Mouse (Mus musculus) liver, adult (tissue): ENCODE measurements at regions not wholly inside any gene's neighbourhood (a gene's known extent, or its start where the extent isn't known, plus 50 kb on each side); places are given as distances from the start of the nearest gene placed in this dataset.

Experiments used
- GATA4 ChIP-seq: IDR thresholded peaks from 2 replicates; pipeline ENCODE4 v1.6.1; 2014; ENCODE audit warnings: mild to moderate bottlenecking, low read length; ENCODE audit not compliant: insufficient replicate concordance

DNA sequence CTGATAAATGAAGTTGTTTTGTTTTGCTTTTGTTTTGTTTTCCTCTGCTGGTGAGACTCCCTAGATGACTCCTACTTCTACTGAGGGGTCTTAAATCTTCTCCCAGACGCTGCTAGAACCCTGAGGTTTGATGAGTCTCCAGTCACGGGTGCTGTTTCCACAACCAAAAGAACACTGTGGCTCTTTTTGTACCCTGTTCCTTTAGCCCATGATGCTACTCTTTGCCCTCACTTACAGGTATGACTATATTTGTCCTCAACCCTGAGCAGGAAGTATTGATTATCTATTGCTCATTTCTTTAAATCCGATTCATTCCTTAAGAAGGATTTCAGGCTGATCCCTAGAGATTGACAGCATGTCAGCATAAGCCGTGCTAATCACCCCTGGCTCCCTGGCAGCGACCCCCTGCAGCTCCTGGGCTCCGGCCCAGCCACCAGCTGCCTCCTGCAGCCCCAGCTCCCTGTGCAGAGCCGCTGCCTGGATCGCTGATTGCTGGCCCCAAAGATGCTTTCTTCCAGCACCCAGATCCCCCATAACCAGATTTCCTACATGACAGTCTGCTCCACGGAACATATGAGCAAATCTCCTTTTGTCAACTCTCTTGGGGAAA is 163.7 kb upstream of the Sox2 start:
- no peak for TF ChIP-seq GATA4

DNA sequence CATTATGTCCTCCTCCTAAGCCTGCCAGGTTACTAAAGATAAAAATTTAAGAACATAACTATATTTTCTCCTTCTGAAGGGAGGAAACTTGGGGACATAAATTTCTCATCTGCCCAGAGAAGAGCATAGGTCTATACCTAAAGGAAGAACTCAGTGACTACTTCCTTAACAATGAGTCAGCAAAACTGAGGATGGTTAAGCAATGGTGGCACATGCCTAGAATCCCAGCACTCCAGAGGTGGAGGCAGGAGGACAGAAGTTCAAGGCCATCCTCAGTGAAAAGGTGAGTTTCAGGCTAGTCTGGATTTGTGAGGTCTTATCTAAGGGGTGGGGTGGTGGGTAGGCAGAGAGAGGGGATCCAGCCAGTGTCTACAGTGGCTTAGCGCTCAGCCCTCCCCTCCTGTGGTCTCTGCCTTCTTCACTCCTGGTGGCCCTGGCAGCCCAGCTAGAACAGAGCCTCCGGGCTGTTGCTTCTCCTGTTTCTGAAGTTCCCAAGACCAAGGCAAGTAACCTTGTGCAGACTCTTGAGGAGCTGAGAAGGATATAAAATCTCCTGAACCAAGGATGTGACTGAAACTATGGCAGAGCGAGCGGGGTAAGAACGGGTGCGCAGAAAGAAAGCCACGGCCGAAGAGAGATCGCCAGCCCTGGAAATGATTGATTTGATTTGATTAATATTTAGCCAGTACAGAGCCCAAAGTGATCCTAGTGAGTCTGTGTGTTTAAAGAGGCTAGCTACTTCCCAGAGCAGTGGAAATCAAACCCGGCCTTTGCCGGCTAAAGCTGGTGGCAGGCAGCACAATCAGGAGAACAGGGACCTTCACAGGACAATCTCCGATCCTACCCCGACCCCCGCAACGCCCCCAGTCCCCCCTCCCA is 164.6 kb upstream of the Sox2 start:
- TF ChIP-seq GATA4: no peak

DNA sequence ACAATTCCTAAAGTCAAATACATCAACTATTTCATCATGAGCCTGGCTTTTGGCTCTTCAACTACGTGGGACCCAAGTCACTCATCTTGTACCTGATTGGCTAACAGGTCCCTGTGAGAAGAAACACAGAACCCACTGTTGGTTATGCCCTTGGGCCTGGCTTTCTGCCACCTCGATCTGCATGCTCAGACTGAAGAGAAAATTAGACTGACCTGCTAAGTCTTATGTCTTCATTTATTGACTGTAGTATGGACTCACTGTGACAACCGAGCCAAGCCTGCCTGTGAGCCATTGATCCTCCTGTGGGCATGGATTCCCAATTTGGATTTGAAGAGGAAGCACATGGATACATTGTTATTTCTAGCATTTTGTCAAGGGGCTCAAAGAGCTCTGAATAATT is 166.3 kb upstream of the Sox2 start:
- TF ChIP-seq GATA4: no peak

DNA sequence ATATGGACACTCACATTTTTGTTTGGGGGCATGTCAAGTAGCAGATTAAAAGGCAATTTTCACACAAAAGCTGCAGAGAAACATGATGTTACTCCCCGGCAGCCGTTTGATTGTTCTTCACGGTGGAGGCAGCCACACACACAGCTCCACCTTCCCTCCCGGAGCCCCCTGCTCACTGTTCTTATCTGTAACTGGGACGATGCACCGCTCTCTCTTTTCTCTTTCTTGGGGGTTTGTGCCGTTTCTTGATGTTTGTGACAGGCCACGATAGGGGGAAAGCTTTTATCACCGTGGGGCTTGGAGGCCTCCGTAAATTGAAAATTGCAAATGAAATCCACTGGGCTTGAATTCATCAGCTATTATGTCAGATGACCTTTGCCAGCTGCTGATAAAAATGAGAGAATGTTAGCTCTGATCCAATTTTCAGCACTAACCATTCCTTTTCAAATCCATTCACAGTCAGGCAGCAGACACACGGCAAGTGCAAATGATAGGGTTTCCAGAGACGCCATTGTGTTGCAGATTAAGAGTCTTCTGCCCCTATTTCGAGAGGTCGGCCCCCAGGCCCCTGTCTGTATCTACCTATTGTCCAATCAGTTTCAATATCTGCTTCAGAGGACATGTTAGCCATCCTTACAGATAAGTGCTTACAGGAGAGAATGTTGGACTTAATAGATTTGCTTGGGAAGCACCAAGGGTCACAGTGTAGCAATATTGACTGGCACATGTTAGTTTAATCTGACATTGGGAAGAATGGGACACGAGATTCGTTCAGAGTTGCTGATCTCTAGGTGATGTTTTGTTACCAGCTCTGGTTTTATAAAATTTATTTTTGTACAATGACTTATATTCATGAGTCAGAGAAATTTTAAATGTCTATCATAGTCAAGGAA is 168.1 kb upstream of the Sox2 start:
- 0 out of 2 replicates have a peak, but pooled peaks have one; percentile 16 for TF ChIP-seq GATA4

DNA sequence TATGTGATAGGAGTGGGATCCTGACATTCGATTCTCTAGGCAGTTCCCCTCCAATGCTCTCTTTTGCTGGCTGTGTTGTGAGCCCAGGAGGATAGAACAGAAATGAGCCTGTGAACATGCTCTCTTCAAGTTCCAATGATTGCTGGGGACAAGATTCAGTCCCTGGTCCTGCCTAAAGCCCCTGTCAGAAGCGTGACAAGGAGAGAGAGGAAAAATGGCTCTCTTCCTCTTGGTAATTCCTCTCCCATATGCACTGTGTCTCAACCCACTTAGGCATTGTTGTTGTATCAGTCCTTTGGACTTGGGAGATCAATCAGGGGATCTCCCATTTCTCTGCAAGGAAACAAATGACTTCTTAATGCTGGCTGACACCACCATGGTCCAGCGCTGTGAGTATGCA is 168.9 kb upstream of the Sox2 start:
- TF ChIP-seq GATA4: no peak

DNA sequence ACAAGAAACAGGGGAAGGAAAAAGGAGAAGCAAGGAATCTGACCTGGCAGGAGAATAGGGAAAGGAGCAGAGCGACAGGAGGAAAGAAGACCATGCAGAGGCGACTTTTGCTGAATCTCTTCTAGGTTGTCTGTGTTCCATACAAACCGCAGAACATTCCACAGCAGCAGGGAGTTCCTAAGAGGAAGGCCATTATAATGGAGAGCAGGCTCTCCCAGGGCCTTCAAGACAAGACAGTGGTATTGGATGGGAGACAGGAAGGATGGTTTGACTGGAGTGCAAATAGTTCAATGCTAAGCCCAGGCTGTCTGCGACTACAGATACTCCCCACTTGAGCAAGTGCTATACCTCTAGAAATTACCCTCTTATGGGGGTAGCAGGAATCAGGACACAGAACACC is 176.1 kb upstream of the Sox2 start:
- no peak for TF ChIP-seq GATA4

DNA sequence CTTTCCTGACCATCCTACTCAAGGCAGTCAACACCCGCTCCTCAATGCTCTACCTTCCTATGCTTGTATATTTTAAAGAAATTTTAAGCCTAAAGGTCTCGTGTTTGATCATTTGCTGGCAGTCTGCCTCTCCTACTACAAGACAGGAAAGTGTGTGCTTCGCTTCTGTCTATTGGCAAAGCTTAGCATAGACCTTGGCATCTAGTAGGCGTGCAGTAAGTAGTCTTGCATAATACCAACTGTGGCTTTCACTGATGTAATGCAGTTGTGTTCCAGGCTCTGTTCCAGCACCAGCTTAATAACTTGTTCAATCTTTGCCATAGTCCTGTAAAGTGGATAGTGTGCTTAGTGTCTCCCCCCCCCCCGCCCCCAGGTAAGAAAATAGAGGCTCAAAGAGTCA is 179.5 kb upstream of the Sox2 start:
- TF ChIP-seq GATA4: no peak

DNA sequence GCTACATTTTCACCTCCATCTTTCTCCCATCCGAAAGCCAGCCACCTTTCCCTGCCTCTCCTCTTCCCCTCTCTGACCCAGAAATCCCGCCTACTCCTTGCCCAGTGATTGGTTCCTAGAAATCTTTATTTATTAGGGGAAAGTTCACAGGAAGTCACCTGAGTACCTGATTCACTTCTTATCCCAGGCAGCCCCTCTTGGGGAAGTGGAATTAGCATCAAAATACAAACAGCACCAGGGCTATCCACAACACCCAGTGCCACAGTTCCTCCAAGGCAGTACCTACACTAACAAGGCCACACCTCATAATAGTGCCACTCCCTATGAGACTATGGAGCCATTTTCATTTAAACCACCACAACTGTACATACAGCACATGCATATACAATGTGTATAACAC is 180.3 kb upstream of the Sox2 start:
- TF ChIP-seq GATA4: no peak

DNA sequence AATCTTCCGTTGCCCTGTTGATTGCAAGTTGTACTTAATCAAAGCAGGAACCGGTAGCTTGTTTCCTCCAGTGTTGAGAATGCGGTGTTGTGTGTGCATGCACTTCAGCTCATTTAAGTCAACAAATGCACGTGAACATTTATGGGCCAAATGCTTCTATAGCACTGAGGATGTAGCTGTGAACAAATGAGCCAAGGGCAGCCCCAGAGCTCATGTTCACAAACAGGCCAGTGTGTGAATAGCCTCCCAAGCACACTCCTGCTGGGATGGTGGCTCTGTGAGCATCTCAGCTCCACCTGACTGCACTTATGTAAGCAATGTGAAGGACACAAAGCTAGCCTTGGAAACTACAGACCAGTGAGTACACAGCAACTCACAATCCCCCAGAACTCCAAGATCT is 183.9 kb upstream of the Sox2 start:
- no peak for TF ChIP-seq GATA4

DNA sequence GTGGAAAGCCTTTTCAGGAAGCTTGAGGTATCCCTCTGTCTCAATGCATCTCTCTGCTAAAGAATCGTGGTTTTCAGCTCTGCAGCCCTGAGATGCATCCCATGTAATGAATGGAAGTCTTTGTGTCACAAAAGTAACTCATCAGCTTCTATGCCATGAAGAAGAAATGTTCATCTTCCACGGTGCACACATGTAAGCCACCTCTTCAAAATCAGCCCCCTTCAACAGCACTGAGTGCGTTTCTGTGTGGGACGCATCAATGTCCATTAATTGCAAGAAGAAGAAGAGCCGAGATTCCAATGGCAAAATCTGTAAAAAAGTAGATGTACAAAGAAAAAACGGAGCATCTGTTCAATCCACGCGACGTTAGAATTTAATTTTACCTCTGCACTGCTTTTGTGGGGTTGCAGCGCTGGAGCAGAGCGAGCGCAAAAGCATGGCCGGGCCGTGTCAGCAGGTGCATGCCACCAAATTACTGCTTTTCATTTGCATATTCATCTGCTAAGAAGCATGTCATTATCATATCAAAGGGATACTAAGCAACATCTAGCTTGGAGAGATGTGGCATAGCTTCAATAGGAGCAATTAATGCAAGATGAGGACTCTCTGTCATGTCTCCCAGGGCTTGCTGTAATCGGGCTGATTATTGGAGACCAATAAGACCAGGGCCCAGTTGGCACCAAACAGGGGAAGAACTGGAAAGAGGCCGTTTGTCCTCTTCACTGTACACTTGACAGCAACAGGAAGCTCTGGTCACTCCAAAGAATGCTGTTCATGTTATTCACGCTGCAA is 185.0 kb upstream of the Sox2 start:
- no peak for TF ChIP-seq GATA4

DNA sequence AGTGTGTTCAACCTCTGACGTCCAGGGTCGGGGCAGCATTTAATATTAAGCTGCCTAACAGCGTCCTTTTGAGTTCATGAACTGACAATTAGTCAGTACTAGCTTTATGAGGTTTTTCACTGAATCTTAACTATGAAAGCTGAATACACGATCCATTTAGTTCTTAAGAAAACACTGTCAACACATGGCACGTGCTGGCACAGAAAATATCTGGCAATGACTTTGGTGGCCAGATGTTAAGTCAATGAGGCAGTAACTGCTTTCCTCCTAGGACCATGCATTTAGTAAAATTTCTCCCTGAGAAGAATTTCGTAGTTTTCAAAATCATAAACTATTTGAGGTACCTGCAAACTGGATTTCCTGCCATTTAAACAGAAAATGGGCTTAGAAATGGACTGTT is 191.4 kb upstream of the Sox2 start:
- TF ChIP-seq GATA4: no peak

DNA sequence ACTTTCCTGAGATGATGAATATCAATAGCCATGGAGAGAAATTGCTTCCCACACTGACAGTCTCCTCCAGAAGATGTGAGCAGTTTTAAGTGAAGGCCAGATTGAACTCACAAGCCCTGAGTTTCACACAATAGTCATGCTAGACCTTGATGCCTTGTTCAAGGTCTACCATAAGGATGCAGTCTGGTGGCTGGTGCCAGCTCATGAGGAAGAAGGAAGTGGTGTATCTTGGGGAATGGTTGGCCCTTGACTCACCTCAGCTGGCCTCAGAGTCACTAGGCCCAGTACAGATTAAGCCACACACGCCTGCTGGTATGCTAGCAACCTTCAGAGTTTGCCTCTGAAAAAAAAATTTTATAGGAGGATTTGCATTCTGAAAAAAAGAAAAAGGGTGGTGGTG is 192.4 kb upstream of the Sox2 start:
- TF ChIP-seq GATA4: no peak

DNA sequence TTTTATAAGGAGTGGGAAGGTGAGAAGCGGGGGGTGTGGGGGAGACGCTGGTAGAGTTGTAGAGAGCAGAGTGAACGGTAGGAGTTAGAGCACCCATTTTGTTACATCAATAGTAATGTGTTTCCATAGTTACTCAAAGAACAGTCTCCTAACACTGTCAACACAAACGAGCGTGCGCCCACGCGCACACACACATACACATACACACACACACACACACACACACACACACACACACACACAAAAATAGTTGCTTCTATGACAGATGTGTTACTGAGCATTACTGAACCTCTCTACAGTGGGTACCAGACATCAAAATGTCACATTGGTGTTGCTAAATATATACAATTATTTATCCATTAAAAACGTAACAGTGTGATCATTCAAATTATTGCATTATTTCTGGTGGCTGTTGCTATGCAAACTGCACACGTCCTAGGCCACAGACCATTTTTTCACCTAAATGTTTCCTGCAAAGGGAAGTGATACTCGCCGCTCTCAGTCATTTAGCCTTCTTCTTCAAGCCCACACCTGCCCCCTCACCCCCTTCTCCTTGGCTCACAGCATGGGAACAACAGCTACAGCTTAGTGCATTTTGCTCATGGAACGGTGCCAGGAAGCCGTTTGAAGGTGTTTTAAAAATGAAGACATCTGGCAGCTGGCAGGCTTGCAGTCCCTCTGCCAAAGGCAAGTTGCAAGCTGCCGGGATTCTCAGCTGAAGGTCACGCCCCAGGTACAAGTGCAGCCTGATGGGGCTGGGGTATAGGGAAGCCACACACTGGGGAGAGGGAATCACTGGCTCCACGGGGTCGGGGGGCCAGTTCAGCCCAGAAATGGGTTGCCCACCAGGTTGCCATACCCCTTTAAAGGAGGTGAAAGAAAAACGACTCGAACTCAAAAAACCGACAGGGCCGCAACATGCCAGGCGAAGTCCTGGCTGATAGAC is 193.4 kb upstream of the Sox2 start:
- TF ChIP-seq GATA4: no peak
